Mouse (Mus musculus) kidney, adult 10 weeks (tissue): ENCODE results near the gene Usp12. TPM values are rescaled to one million over a fixed set of nuclear protein-coding genes. Genes with fewer than 3 reads are reported as not detected.

Experiments
- polyA plus RNA-seq: library from polyadenylated mRNA; stranded (reverse); fragments of 350-450 nt; fragmentation: Illumina TruSeq; extraction: RNeasy Lipid Tissue Mini Kit (QIAGEN cat#74804); gene quantifications from one replicate; pipeline ENCODE4 v1.2.3, GENCODE M21; 2014; ENCODE audit warnings: low read depth, low replicate concordance

Usp12 gene
- polyA plus RNA-seq: 82.8 TPM

DNA sequence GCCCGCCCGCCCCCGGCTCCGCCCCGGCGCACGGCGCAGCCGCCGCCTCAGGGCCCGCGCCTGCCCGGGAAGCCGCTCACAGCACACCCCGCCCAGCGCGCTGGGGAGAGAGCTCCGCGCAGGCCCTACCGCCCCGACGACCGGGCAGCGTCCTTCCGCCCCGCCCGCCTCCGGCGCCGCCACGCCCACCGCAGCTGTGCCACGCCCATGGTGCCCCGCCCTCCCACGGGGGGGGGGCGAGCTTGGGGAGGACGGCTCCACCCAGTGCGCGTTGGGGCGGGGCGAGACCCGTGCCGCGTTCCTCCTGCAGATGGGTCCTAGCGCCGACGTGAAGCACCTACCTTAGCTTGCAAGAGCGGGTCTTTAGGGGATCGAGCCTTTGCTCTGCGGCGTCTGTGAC is at the start of gene Usp12:
TSS of gene Usp12 (minus strand) at position 154 of the 400 bp plus-strand sequence.

DNA sequence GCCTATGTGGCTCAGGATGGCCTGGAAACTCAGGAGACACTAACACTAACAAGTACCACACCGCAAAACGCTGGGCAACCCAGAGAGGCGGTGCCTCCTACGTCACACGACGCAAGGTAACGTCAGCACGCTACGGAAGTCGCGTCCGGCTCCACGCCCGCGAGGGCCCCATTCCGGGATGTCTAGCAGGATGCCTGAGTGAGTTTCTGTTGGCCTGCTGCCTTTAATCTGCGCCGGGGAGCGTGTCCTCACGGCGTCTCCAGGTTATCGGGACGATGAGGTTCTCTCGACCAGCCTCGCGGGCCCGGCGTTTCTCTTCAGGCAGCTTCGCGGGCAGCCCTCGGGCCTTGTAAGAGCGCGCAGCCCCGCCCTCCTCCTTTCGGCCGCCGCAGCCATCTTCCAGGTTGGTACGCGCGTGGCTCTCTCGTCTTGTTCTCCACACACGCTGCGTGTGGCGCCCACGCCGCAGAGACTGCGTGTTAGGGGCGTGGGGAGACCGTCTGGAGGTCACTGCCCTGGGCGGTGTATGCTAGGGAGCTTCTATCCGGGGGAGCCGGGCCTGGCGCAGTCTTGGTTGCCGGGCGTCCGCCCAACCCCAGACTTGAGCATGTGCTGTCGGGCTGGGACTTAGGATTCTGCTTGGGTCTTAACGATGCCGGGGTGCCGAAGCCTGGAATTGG is 38.1 kb upstream of the Usp12 start, which contains the start of gene Rpl21:
TSS of gene Rpl21 (plus strand) at position 122 of the 680 bp plus-strand sequence.

Other genes with a start within 250 kb of the Usp12 start
- gene Gm3415, start 238.9 kb downstream of the Usp12 start, polyA plus RNA-seq: not detected
- 0.36 TPM for gene Gpr12, start 209.8 kb downstream of the Usp12 start, polyA plus RNA-seq
- 268 TPM for gene Rpl21, start 37.9 kb upstream of the Usp12 start, polyA plus RNA-seq
- 3.6 TPM for gene Rasl11a, start 50.1 kb upstream of the Usp12 start, polyA plus RNA-seq
- 25.1 TPM for gene Gtf3a, start 153.7 kb upstream of the Usp12 start, polyA plus RNA-seq
- gene Mtif3, start 168.8 kb upstream of the Usp12 start, polyA plus RNA-seq: 42.2 TPM